Mouse (Mus musculus): ENCODE results near the gene Kbtbd2.

The Kbtbd2 gene

GRCm38 (mm10) chr6:56797311-56798151, at the start of gene Kbtbd2:
TSS of gene Kbtbd2 (minus strand) at chr6:56797813.
- DNase-seq = peak; percentile 96 to 98

- no peak for DNase-seq
Observed at GRCm38 (mm10) chr6:56844365-56844764, 46.8 kb upstream of the Kbtbd2 start.

DNA sequence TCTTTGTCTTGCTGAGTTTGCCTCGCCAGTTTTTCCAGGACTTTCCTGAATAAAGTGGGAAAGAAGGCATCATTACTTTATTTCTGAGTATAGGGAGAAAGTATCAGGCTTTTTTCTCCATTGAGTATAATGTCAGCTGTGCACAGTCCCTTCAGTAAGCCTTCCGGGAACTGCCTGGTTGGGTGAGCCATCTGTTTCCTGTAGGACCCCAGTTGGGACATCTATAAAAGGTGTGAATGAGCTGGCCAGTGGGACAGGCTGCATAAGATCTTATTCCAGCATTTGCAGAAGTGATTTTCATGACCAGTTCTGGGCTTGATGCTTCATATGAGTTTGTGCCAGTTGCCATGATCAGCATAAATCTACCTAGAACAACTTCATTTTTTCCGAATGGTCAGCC, 45.6 kb upstream of the Kbtbd2 start:
- DNase-seq = no peak

- no peak for DNase-seq
Observed at GRCm38 (mm10) chr6:56837621-56838020, 40.0 kb upstream of the Kbtbd2 start.

DNA sequence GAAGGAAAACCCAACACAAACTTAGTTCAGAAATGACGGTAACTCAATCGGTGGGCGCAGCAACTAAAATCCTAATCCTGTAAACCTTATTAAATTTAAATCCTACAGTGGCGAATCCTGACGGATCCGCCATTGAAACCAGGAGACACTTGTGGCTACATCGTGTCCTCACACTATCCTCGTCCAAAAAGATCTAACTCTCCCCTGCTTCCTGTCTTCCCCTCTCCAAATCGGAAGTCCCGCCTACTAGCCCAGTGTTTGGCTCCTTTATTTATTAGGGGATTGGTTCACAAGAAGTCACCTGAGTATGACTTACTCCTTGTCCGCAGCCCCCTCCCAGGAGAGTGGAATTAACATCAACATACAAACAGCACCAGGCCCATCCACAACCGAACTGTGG, 39.6 kb upstream of the Kbtbd2 start:
- no peak for DNase-seq

GRCm38 (mm10) chr6:56835532-56835931, 37.9 kb upstream of the Kbtbd2 start:
- no peak for DNase-seq

- no peak for DNase-seq
Observed at GRCm38 (mm10) chr6:56834769-56835168, 37.2 kb upstream of the Kbtbd2 start.

- DNase-seq = no peak
Observed at GRCm38 (mm10) chr6:56832830-56833229, 35.2 kb upstream of the Kbtbd2 start.

DNA sequence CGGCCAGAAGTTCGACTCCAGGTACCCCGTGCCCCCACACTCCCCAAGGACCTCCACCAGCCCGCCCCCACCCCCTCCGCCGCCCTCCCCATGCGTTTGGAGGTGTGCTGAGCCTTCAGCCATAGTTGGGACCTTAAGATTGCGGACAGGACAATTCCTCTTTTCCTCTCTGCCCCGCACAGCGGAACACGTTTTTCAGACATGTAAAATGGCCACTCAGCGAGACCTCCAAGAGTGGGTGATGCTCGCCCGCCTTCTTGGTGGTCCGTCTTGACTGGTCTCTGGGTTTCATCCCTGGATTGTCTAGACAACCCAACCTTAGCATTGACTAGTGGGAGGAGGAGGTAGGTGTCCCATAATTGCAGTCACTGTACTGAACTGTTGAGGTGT, 34.8 kb upstream of the Kbtbd2 start:
- peak in 1 of 2 experiments; percentile 13 for DNase-seq

- DNase-seq = peak; percentile 90 to 94
Observed at GRCm38 (mm10) chr6:56831697-56832406, 34.2 kb upstream of the Kbtbd2 start, which contains the start of gene Fkbp9. TSS of gene Fkbp9 (plus strand) at chr6:56832059.

DNA sequence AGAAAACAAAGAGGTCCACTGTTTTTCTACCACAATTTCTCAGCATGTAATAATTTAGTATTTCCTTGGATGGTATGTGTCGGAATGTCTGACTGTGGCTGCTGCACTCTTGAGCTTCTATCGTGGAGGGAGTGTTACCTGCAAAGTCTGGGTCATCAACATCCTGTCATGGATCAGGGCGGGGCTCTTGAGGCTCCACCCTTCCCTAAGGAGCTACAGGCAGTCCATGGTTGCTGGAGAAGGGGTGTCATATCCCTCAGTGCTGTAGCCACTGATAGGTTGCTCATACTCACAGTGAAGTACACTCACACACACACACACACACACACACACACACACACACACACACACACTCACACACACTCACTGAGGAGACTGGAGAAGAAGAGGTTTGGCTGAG, 28.0 kb upstream of the Kbtbd2 start:
- no peak for DNase-seq

DNA sequence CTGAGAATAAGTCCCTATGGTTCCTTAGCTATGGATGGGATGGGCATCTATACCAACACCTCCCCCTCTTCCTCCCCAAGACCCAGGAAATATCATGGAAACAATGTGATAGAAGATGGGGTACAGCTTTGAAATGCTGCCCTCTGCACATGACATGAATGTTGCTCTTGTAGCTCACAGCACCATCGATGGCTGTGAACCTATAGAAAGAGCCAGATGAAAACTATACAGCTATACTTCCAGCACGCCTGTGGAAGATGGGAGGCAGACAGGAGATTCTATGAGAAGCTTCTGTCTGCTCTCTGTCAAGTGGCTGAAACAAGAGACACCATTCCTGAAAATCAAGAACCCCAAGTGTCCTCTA, 21.5 kb upstream of the Kbtbd2 start:
- DNase-seq = no peak

DNA sequence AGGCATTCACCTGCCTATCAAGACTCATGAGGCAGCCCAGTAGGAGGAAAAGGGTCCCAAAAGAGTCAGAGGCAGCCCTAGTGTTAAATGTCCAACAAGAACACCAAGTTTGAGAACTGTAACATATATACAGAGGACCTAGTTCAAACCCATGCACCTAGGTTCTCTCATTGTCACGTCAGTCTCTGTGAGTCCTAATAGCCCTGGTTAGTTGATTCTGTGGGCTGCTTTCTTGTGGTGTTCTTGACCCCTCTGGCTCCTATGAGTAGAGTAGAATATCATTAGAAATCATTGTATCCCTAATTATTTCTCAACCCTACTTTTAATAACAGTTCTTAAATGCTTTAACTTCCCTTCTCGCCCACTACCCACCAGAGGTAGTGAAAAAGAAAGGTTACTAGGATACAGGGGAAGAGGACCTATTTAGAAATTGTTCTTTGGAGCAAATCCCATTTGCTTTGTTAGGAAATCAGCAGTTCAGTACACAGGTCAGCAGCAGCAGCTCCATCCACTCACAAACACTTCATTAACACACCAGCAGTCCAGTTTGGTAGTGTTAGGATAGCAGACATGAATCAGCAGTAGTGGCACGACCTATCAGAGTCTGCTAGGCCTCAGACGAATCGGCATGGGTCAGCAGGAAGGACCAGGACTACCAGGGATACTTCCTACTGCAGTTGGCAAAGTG, 21.0 kb upstream of the Kbtbd2 start:
- peak; percentile 54 to 74 for DNase-seq

DNA sequence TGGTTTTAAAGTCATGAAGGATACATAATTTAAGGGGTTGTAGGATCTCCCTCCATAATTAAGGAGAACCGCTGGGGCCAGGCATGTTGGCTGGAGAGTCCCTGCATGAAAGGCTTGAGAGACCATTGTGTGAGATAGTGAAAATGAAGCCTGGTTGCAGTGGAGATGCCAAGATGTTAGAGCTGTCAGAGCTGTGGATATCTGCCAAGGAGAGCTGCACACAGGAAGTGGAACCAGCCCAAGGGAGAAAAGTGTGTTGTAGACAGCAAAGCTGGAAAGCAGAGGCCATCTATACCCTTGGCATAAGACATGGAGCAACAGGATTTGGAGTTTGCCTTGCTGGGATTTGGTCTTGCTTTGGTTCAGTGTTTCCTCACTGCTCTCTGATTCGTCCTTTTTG, 15.7 kb upstream of the Kbtbd2 start:
- peak; percentile 6 to 32 for DNase-seq

- DNase-seq = peak in 1 of 2 experiments; percentile 52
Observed at GRCm38 (mm10) chr6:56808656-56809055, 11.0 kb upstream of the Kbtbd2 start.

- DNase-seq = no peak
Observed at GRCm38 (mm10) chr6:56806195-56806594, 8.6 kb upstream of the Kbtbd2 start.

GRCm38 (mm10) chr6:56805026-56805425, 7.4 kb upstream of the Kbtbd2 start:
- no peak for DNase-seq

DNA sequence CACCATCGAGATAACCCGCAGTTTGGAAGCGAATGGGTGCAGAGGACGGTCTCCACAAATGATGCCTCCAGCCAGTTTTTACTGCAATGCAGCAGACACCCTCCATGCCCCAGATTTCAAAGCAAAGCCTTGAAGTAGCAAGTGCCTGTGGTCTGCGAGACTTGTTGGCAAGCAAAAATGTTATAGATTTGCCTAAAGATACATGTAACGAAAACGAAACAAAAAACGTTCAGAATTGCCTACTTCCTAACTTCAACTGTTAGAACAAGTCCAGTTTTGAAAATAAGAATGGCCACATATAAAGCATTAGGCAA, 496 bp upstream of the Kbtbd2 start:
- no peak for DNase-seq

DNA sequence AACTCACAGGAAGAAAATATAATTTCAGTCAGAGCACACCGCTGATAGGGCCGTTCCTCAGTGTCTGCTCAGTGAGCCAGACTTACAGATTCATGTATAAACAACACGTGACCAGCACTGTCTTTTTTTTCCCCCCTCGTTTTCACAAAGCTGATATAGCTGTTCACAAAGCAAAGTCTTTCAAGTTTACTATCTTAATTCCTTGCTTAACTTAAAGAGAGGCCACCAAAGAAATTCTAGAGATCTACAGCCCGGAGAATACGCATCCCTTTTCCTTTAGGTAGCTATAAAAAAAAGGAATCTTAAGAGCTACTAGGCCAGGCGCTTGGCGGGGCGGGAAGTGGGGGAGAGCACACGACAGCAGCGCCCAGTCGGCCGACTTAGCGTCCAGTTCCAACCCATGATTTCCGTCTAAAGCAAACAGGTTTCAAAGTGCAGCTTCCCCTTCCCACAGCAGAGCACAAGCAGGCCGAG, 908 bp downstream of the Kbtbd2 start:
- peak; percentile 55 for DNase-seq

GRCm38 (mm10) chr6:56796232-56796631, 1.4 kb downstream of the Kbtbd2 start:
- DNase-seq = no peak

- no peak for DNase-seq
Observed at GRCm38 (mm10) chr6:56794834-56795233, 2.8 kb downstream of the Kbtbd2 start.

- no peak for DNase-seq
Observed at GRCm38 (mm10) chr6:56789336-56789735, 8.3 kb downstream of the Kbtbd2 start.

DNA sequence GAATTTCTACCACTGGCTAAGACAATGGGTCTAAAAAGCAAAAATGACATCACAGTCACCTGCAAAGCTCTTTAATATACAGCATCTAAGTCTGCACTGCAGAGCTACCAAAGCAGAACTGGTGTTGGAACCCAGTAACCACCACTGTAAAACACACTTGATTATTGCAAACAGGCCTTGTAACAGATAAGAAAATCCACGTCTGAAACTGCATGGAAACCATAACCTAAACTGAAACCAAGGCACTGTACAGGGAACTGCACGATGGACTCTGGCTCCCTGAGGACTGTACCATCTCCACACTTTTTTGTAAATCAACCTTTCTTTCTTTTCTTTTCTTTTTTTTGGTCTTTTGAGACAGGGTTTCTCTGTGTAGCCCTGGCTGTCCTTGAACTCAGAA, 9.9 kb downstream of the Kbtbd2 start:
- DNase-seq = no peak

DNA sequence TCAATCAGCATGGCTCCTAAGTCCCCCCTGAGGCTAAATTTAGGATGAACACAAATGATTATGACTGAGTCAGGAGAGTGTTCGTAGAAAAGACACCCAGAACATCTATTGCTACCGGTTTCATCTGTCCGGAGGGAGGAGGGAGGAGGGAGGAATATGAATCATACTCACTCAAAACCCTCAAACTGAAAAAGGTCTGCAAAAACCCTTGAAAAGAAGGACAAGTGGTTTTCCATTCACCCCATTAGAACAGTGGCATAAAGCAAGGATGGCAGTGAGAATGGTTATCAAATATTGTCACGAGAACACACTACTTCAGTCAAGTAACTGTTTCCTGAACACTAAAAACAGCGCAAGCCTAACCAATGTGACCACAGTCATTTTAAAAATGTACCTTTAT, 12.5 kb downstream of the Kbtbd2 start:
- no peak for DNase-seq
